Mouse (Mus musculus) limb, embryonic 13.5 days (tissue): ENCODE measurements at regions not wholly inside any gene's neighbourhood (a gene's known extent, or its start where the extent isn't known, plus 50 kb on each side); places are given as distances from the start of the nearest gene placed in this dataset.

Experiments used
- ATAC-seq: fragments of 200-750 bp; cut with Nextera tagmentation; 2 replicates; pipeline ENCODE4 v1.8.0; 2017; ENCODE audit warnings: low read depth, moderate number of reproducible peaks, moderate TSS enrichment; ENCODE audit not compliant: low FRiP score
- H3K27ac ChIP-seq: fragments of 300-500 bp; sonication (generic); 2 replicates; pipeline ENCODE4 v1.5.1; 2015; ENCODE audit warnings: inconsistent platforms, mild to moderate bottlenecking, moderate library complexity
- H3K27me3 ChIP-seq: fragments of 300-500 bp; sonication (generic); 2 replicates; pipeline ENCODE4 v1.6.1; 2015; ENCODE audit warnings: mild to moderate bottlenecking, inconsistent platforms
- H3K36me3 ChIP-seq: fragments of 300-500 bp; sonication (generic); 2 replicates; pipeline ENCODE4 v1.6.1; 2015; ENCODE audit warnings: inconsistent platforms, mild to moderate bottlenecking, moderate library complexity
- H3K4me1 ChIP-seq: fragments of 300-500 bp; sonication (generic); 2 replicates; pipeline ENCODE4 v1.6.1; 2015; ENCODE audit warnings: inconsistent platforms
- H3K4me2 ChIP-seq: fragments of 300-500 bp; sonication (generic); replicated peaks from 2 replicates; pipeline ENCODE4 v1.6.1; 2015; ENCODE audit warnings: inconsistent platforms, mild to moderate bottlenecking, moderate library complexity
- H3K4me3 ChIP-seq: fragments of 300-500 bp; sonication (generic); 2 replicates; pipeline ENCODE4 v1.5.1; 2015; ENCODE audit warnings: moderate library complexity, mild to moderate bottlenecking, inconsistent platforms
- H3K9ac ChIP-seq: fragments of 300-500 bp; sonication (generic); 2 replicates; pipeline ENCODE4 v1.6.1; 2015; ENCODE audit warnings: mild to moderate bottlenecking, inconsistent platforms
- H3K9me3 ChIP-seq: fragments of 300-500 bp; sonication (generic); 2 replicates; pipeline ENCODE4 v1.6.1; 2016; ENCODE audit warnings: inconsistent platforms
- WGBS: fragments of 180-500 bp; shearing (Covaris S2); methylation state at CpG from one replicate; pipeline ENCODE4 v1.1.7; 2015; 5-methylcytosine and 5-hydroxymethylcytosine counted together

DNA sequence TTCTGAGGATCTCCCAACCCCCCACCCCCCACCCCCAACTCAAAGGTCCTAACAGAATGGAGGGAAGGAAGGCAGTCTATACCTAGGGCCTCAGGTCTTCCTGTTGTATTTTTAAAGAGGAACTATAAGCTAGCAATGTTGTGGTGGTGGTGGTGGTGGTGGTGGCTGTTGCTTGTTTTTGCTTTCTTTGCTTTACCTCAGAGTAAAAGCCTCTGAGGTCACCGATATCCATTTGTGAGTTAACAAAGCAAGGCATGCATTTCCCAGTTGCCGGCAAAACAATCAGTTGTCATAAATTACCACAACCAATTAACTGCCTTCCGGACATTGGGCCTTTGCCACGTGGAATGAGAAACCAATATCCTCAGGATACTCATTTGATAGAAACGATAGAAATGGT, 191.9 kb upstream of the Map3k1 start:
- H3K9ac ChIP-seq = no peak overlapping the region
- 41% methylated on average over 5 of the region's 5 CpGs for WGBS
- H3K4me1 ChIP-seq = peaks cover 21% of the 10 kb centered on the region
- no peaks in the 10 kb centered on the region for H3K9me3 ChIP-seq
- no peak overlapping the region for H3K4me2 ChIP-seq
- no peak overlapping the region for H3K4me3 ChIP-seq
- no peak overlapping the region for H3K27ac ChIP-seq
- no peak for ATAC-seq
- H3K27me3 ChIP-seq = no peaks in the 10 kb centered on the region
- no peaks in the 10 kb centered on the region for H3K36me3 ChIP-seq

DNA sequence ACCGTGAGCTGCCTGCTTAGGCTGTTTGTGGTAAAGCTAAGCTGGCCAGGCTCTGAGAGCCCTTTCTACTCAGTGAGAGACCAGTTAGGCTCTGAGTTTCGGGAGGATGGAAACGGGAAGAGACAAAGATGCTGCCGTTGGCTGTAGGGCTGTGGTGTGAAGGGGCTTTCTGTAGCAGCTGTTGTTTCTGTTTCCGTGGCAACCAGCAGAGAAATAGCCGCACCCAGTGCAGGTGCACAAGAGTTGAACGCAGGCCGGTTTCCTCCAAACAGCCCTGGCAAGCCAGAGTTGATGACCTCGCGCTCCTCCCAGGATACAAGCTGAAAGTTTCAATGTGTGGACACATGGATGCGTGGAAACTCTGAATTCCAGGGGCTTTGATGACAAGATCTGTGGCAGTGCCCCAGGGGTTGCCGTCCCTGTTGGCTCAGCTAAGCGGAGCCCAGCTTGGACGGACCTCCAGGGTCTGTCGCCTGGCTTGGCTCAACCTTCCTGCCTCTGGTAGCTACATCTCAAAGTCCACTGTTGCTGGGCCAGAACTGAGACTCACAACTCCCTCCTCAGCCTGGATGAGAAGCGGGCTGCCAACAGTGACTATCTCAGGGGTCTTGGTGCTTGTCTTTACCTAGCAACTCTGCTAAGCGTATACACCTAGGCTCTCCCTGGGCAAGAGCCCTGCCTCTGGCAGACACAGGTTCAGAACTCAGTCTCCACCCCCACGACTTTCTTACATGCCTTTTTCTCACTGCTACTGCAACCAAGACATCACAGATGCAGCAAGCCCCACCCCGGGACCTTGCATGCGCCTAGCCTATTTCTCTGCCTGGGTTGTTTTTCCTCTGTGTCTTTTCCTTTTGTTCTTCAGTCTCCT, 192.6 kb upstream of the Map3k1 start:
- ATAC-seq = peak; percentile 32; the same call in 1 of the 2 replicates
- Histone ChIP-seq H3K4me2 (no peak overlapping the region), H3K9me3 (no peaks in the 10 kb centered on the region), H3K4me1 (peaks cover 15% of the 10 kb centered on the region), H3K27ac (no peak overlapping the region; the same call in 1 of the 2 replicates), H3K36me3 (no peaks in the 10 kb centered on the region), H3K27me3 (no peaks in the 10 kb centered on the region), H3K9ac (no peak overlapping the region), H3K4me3 (no peak overlapping the region)
- 56% methylated on average over 20 of the region's 20 CpGs for WGBS

DNA sequence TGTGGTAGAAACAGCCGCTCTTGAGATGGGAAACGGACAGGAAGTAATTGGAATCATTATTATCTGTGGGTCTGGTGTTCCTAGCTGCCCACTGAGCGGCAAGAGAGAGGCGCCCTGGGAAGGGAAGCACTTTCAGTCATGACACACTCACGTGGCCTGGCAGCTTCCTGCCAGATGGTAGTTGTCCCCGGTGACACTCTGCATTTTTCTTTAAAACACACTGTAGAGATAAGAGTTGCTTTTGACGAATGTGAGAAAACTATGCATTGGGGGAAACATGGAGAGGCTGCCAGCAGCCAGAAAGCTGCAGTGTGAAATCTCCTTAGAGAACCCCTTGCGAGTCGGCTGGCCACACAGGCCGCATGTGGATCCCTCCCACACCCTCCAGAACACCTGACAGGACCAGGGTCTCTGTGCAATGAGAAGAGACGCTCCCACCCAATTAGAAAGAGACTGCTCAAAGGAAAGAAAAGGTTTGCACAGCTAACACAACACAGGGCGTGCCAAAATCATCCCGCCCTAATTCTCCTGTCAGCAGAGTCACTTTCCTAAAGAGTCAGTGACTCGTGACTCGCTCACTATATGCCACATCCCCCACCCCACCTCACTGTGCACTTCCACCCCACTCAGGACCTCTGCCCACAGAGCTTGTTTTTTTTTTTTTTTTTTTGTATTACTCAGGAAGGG, 194.0 kb upstream of the Map3k1 start:
- no peaks in the 10 kb centered on the region for H3K36me3 ChIP-seq
- H3K4me1 ChIP-seq = peaks cover 14% of the 10 kb centered on the region
- ATAC-seq = no peak
- 47% methylated on average over 15 of the region's 15 CpGs for WGBS
- H3K4me3 ChIP-seq = no peak overlapping the region
- H3K4me2 ChIP-seq = no peak overlapping the region
- no peak overlapping the region for H3K27ac ChIP-seq
- no peak overlapping the region for H3K9ac ChIP-seq
- no peaks in the 10 kb centered on the region for H3K27me3 ChIP-seq
- no peaks in the 10 kb centered on the region for H3K9me3 ChIP-seq

DNA sequence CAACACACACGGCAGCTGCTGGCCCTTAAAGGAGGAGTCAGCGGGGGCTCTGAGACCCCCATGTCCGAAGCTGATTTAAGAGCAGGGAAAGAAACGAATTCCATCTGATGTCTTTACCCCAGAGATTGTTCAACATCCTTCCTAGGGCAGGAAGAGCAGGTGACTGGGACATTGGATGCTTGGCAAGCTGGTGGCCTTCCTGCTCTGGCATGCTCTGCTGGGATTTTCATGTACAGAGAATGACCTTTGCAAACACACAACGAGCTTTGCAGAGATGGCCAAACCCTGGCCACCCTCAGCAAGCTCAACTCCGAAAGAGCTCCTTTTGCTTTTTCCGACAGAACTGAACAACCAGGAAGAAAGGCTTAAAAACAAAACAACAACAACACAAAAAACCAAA, 194.7 kb upstream of the Map3k1 start:
- no peak for ATAC-seq
- Histone ChIP-seq H3K27me3 (no peaks in the 10 kb centered on the region), H3K27ac (no peak overlapping the region), H3K9me3 (no peaks in the 10 kb centered on the region), H3K9ac (no peak overlapping the region), H3K36me3 (no peaks in the 10 kb centered on the region), H3K4me2 (no peak overlapping the region), H3K4me1 (peaks cover 14% of the 10 kb centered on the region), H3K4me3 (no peak overlapping the region)
- 71% methylated on average over 7 of the region's 7 CpGs for WGBS

DNA sequence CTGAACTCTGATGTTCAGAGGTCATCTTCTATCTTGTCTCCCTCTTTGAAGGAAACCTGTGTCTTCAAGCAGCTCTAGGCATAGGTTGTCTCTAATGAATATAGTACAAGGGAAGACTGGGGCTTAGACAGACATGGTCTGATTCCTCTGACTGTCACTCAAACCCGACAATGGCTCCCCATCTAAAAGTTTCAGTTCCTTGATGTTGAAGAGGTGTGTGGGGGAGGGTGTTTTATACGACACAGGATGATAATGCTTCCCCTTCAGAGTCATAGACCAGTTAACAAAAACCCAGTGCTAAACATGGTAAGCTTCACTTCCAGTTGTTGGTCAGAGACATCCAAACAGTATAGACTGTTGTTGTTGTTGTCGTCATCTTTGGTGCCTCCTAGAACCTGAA, 195.3 kb upstream of the Map3k1 start:
- no peak overlapping the region for H3K9ac ChIP-seq
- H3K4me2 ChIP-seq = no peak overlapping the region
- no peaks in the 10 kb centered on the region for H3K9me3 ChIP-seq
- no peaks in the 10 kb centered on the region for H3K36me3 ChIP-seq
- ATAC-seq = no peak
- WGBS = 88% methylated on average over 3 of the region's 3 CpGs
- H3K27me3 ChIP-seq = no peaks in the 10 kb centered on the region
- peaks cover 14% of the 10 kb centered on the region for H3K4me1 ChIP-seq
- no peak overlapping the region for H3K4me3 ChIP-seq
- H3K27ac ChIP-seq = no peak overlapping the region

DNA sequence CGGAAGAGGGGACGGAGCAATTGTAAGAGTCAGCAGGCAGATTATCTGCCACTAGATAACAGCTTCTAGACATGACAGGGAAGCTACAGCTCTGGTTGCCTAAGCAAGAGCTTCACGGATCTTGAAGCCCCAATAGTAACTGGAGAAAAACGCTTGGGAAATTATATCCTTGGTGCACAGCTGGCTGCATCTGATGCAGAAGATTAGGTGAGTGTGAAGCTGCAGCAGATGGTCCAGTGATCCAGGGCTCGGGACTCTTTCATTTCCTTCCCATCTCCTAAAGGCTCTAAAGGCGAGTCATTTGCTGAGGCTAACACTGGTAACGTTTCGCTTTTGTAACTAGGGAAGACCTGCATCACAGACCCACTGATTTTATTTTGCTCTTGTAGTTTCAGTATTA, 196.6 kb upstream of the Map3k1 start:
- ATAC-seq = no peak
- H3K4me2 ChIP-seq = no peak overlapping the region
- peaks cover 14% of the 10 kb centered on the region for H3K4me1 ChIP-seq
- no peak overlapping the region for H3K27ac ChIP-seq
- H3K9me3 ChIP-seq = no peaks in the 10 kb centered on the region; the same call in 1 of the 2 replicates
- 76% methylated on average over 8 of the region's 8 CpGs for WGBS
- no peak overlapping the region for H3K9ac ChIP-seq
- H3K27me3 ChIP-seq = no peaks in the 10 kb centered on the region
- H3K36me3 ChIP-seq = no peaks in the 10 kb centered on the region
- H3K4me3 ChIP-seq = no peak overlapping the region

DNA sequence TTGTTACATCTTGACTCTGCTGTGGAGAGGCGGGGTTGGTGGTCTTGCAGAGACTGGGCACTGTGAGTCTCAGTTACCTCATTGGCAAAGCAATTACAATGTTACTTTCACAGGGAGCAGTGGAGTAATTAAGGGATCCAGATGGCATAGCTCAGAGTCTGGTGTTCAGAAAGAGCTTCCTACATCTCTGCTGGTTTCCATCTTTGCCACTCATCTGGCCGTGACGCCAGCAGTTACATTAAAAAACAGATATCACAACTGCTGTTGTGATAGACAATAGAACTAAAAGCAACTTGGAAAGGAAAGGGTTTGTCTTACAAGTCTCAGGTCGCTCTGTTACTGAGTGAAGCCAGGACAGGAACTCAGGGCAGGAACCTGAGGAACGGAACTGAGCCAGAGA, 200.0 kb upstream of the Map3k1 start:
- no peak overlapping the region for H3K9ac ChIP-seq
- no peaks in the 10 kb centered on the region for H3K4me1 ChIP-seq
- H3K9me3 ChIP-seq = no peaks in the 10 kb centered on the region; the same call in 1 of the 2 replicates
- no peak overlapping the region for H3K4me2 ChIP-seq
- ATAC-seq = no peak
- H3K4me3 ChIP-seq = no peak overlapping the region
- H3K27me3 ChIP-seq = no peaks in the 10 kb centered on the region
- H3K36me3 ChIP-seq = no peaks in the 10 kb centered on the region
- 88% methylated on average over 5 of the region's 5 CpGs for WGBS
- H3K27ac ChIP-seq = no peak overlapping the region

DNA sequence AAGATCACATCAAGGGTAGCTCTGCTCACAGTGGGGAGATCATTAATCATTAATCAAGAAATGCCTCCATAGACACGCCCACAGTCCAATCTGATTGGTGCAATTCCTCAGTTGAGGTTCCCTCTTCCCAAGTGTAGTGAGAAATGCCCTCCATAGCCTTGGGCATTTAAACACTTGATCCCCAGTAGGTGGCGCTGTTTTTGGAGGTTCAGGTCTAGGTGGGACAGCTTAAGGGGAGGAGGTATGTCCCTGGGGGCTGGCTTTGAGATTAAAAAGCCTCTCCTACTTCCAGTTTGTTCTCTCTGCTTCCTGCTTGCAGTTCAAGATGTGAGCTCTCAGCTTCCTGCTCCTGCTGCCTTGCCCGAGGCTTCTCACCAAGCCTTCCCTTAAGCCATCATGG, 200.5 kb upstream of the Map3k1 start:
- Histone ChIP-seq H3K27me3 (no peaks in the 10 kb centered on the region), H3K9me3 (no peaks in the 10 kb centered on the region; the same call in 1 of the 2 replicates), H3K9ac (no peak overlapping the region), H3K4me1 (no peaks in the 10 kb centered on the region), H3K4me2 (no peak overlapping the region), H3K27ac (no peak overlapping the region), H3K36me3 (no peaks in the 10 kb centered on the region), H3K4me3 (no peak overlapping the region)
- no peak for ATAC-seq
- WGBS = 84% methylated on average over 3 of the region's 3 CpGs

DNA sequence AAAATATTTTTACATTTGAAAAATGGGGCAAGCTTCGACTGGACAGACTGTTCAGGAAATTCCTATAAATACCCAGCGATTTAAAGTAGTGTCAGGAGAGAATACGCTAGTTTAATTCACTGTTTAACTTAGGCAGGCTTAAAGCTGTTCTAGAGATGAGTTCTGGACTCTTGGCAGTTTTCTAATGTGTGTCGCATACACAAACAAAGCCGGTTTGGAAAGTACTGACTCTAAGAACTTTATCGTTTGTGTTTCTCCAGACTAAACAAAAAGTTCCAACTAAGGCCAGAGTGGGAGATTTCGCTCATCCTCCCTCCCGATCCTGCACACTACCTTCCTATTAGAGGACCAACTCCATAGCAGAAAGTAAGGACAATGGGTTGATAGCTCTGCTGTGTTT, 201.7 kb upstream of the Map3k1 start:
- Histone ChIP-seq H3K4me2 (no peak overlapping the region), H3K4me1 (no peaks in the 10 kb centered on the region), H3K36me3 (no peaks in the 10 kb centered on the region), H3K9me3 (no peaks in the 10 kb centered on the region; the same call in 1 of the 2 replicates), H3K9ac (no peak overlapping the region), H3K4me3 (no peak overlapping the region), H3K27me3 (no peaks in the 10 kb centered on the region), H3K27ac (no peak overlapping the region)
- no peak for ATAC-seq
- 87% methylated on average over 8 of the region's 8 CpGs for WGBS

DNA sequence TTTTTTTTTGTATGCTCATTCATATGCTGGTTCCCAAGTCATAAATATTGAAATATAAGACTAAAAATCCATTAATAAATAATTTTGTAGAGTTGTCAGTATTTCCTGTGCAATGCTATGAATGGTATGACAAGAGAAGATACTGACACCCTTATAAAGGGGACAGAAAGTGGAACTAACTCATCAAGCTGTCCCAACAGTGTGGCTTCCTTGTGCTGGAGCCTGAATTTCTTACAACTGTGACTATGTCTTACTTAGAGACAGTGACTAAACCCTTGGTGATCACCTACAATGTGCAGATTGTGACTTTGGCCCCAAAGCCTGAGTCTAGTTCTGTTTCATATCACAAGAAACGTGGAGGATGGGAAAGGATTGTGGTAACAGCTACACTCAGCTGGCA, 203.8 kb upstream of the Map3k1 start:
- Histone ChIP-seq H3K27me3 (no peaks in the 10 kb centered on the region), H3K9ac (no peak overlapping the region), H3K4me1 (no peaks in the 10 kb centered on the region), H3K9me3 (no peaks in the 10 kb centered on the region; the same call in 1 of the 2 replicates), H3K4me3 (no peak overlapping the region), H3K36me3 (no peaks in the 10 kb centered on the region), H3K4me2 (no peak overlapping the region), H3K27ac (no peak overlapping the region)
- WGBS = 59% methylated on average over 1 of the region's 1 CpGs
- no peak for ATAC-seq

DNA sequence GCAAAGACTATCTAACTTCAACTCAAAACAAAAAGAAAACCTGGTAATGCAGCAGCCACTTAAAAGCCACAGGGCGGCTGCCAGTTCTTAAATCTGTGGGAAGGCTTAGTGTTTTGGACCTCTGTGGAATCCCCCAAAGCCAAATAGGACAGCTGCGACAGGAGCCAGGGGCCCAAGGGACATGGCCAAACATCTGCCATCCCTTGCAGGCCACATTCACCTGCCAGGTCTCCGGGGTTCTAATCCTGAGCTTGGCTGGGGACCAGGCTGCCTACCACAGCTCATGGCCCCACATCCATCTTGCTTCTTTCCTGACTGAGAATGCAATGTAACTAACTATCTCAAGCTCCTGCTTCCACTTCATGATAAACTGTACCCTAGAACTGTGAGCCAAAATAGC, 206.3 kb upstream of the Map3k1 start:
- no peak overlapping the region for H3K4me3 ChIP-seq
- ATAC-seq = no peak
- no peak overlapping the region for H3K9ac ChIP-seq
- H3K27ac ChIP-seq = no peak overlapping the region
- no peaks in the 10 kb centered on the region for H3K27me3 ChIP-seq
- 94% methylated on average over 3 of the region's 3 CpGs for WGBS
- no peaks in the 10 kb centered on the region for H3K4me1 ChIP-seq
- H3K9me3 ChIP-seq = no peaks in the 10 kb centered on the region
- H3K36me3 ChIP-seq = no peaks in the 10 kb centered on the region
- no peak overlapping the region for H3K4me2 ChIP-seq

DNA sequence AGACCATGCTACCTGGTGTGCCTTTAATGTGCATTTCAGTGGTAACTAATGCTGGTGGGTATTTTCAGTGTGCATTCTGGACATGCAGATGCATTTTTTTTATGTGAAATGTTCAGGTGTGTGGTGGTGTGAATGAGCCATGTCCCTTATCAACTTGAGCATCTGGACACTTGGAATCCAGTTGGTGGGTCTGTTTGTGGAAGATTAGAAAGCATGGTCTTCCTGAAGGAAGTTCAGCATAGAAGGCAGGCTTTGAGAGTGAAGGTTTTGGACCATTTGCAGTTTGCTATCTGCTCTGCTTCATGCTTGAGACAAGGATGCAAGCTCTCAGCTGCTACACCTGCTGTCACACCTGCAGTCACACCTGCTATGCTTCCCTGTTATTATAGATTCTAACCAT, 207.5 kb upstream of the Map3k1 start:
- H3K27me3 ChIP-seq = no peaks in the 10 kb centered on the region
- H3K4me1 ChIP-seq = no peaks in the 10 kb centered on the region
- no peaks in the 10 kb centered on the region for H3K36me3 ChIP-seq
- no peak overlapping the region for H3K9ac ChIP-seq
- no peak overlapping the region for H3K27ac ChIP-seq
- H3K4me3 ChIP-seq = no peak overlapping the region
- no peak for ATAC-seq
- H3K9me3 ChIP-seq = no peaks in the 10 kb centered on the region
- H3K4me2 ChIP-seq = no peak overlapping the region
